Mouse (Mus musculus): ENCODE measurements at regions not wholly inside any gene's neighbourhood (a gene's known extent, or its start where the extent isn't known, plus 50 kb on each side); places are given as distances from the start of the nearest gene placed in this dataset.

DNA sequence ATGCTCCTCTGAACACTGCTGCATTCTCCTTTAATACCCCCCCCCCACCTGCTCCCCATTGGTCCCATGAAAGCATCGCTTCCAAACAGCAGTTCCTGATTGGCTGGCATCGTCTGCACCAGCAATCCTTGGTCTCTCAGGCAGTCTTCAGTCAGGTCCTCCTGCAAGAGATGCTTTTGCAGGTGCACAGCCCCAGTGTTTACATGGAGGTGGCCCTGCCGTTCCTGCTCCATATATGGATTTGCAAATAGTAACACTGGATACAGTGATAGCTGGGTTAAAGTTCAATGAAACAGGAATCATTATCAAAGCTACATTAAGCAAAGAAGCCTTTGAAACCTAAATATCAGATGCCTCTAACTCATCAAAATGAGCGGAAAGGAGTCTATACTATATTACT, 170.1 kb upstream of the Fat1 start:
- DNase-seq (no peak), ATAC-seq (no peak)
- Histone ChIP-seq H3K4me3 (ENCODE audit: low read depth, low read length) (no peak overlapping the region), H3K9ac (no peak overlapping the region), H3K4me1 (ENCODE audit: insufficient read depth) (no peaks in the 10 kb centered on the region), H3K27me3 (ENCODE audit: insufficient read depth, low read length) (no peaks in the 10 kb centered on the region), H3K36me3 (ENCODE audit: insufficient read depth) (no peaks in the 10 kb centered on the region), H3K27ac (ENCODE audit: low read depth, low read length) (no peak overlapping the region), H3K9me3 (ENCODE audit: low read length) (no peaks in the 10 kb centered on the region), H3K4me2 (ENCODE audit: low read depth) (no peak overlapping the region)
- 84% methylated on average over 4 of the region's 4 CpGs for WGBS
- TF ChIP-seq CTCF (IDR thresholded peaks at IDR 0.05; ENCODE audit: low read depth): no peak

DNA sequence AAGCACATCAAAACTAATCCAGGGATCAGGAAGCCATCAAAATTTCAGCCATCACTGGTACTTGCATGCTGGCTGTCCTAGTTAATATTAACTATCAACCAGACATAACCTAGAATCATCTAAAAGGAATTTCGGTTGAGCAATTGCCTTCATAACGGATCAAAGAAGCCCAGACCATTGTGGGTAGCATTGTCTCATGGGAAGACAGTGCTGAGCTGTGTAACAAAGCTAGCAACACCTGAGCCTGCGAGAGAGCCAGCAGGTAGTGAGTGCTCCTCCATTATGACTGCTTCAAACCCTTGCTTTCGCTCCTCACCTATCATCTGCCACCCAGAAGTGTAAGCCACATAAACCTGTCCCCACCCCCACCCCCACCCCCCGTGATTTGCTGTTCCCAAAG, 169.6 kb upstream of the Fat1 start:
- no peaks in the 10 kb centered on the region for H3K9me3 ChIP-seq (ENCODE audit: low read length)
- 81% methylated on average over 5 of the region's 5 CpGs for WGBS
- no peaks in the 10 kb centered on the region for H3K4me1 ChIP-seq (ENCODE audit: insufficient read depth)
- TF ChIP-seq CTCF (IDR thresholded peaks at IDR 0.05; ENCODE audit: low read depth): no peak
- no peak overlapping the region for H3K27ac ChIP-seq (ENCODE audit: low read depth, low read length)
- H3K4me2 ChIP-seq (ENCODE audit: low read depth): no peak overlapping the region
- ATAC-seq (no peak), DNase-seq (no peak)
- no peak overlapping the region for H3K9ac ChIP-seq
- H3K27me3 ChIP-seq (ENCODE audit: insufficient read depth, low read length): no peaks in the 10 kb centered on the region
- no peaks in the 10 kb centered on the region for H3K36me3 ChIP-seq (ENCODE audit: insufficient read depth)
- H3K4me3 ChIP-seq (ENCODE audit: low read depth, low read length): no peak overlapping the region

DNA sequence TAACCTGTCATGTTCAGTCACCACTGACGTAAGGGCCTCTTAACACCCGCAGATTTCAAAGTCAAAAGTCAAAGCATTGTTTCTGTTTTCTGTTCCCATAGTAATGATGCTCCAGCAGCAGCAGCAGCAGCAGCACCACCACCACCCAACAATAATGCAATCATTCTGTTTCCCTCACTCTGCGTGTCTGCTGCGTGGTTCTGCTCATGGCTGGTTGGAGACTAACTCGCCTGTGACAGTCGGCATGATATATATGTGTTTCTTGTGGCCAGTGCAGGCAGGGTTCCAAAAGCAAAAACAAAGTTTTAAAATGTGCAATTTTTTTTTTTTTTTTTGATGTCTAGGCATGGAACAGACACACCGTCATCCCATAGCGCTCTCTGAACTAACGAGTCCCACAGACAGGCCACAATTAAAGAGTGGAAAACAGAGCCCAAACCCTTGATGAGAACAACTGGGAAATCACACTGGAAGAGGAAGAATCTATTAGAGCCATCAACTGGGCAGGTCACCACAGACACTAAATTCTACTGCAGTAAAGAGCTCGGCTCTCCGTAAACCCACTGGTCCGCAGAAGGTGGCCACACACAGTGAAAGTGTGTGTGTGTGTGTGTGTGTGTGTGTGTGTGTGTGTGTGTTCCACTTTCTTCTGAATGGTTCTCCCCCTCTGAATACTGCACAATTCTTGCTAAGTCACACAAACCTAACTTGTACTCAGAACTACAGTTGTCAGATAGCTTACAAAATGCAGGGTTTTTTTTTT, 169.0 kb upstream of the Fat1 start:
- H3K4me2 ChIP-seq (ENCODE audit: low read depth): no peak overlapping the region
- no peaks in the 10 kb centered on the region for H3K4me1 ChIP-seq (ENCODE audit: insufficient read depth)
- no peak for TF ChIP-seq CTCF (IDR thresholded peaks at IDR 0.05; ENCODE audit: low read depth)
- no peaks in the 10 kb centered on the region for H3K9me3 ChIP-seq (ENCODE audit: low read length)
- H3K27ac ChIP-seq (ENCODE audit: low read depth, low read length): no peak overlapping the region
- ATAC-seq: no peak
- 71% methylated on average over 12 of the region's 12 CpGs for WGBS
- H3K9ac ChIP-seq: no peak overlapping the region
- no peaks in the 10 kb centered on the region for H3K36me3 ChIP-seq (ENCODE audit: insufficient read depth)
- no peak overlapping the region for H3K4me3 ChIP-seq (ENCODE audit: low read depth, low read length)
- H3K27me3 ChIP-seq (ENCODE audit: insufficient read depth, low read length): no peaks in the 10 kb centered on the region
- no peak for DNase-seq

- 66% methylated on average over 4 of the region's 4 CpGs for WGBS
- no peak for TF ChIP-seq CTCF (IDR thresholded peaks at IDR 0.05; ENCODE audit: low read depth)
- ATAC-seq (0 out of 2 replicates have a peak, but pooled peaks have one; percentile 50), DNase-seq (peak; percentile 17)
- Histone ChIP-seq H3K9me3 (ENCODE audit: low read length) (no peaks in the 10 kb centered on the region), H3K4me1 (ENCODE audit: insufficient read depth) (no peaks in the 10 kb centered on the region), H3K9ac (no peak overlapping the region), H3K27ac (ENCODE audit: low read depth, low read length) (no peak overlapping the region), H3K27me3 (ENCODE audit: insufficient read depth, low read length) (no peaks in the 10 kb centered on the region), H3K4me3 (ENCODE audit: low read depth, low read length) (no peak overlapping the region), H3K36me3 (ENCODE audit: insufficient read depth) (no peaks in the 10 kb centered on the region), H3K4me2 (ENCODE audit: low read depth) (no peak overlapping the region)
These were observed 168.0 kb upstream of the Fat1 start for GRCm38 (mm10) chr8:44767271-44767670.

DNA sequence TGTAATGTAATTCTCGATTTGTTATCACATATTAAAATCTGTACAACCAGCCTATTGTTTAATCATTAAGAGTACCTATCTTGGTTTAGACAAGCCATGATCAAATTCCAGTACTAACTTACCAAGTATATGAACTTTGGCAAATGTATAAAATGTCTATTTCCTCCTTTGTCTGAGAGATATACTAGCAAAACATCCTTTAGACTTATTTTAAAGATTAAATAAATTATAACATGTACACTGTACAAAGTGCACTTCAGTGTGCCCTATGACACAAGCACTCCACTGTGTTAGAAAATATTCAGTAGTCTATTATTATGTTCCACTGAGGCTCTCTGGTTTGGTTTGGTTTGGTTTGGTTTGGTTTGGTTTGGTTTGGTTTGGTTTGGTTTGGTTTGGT, 156.0 kb upstream of the Fat1 start:
- Histone ChIP-seq H3K27me3 (ENCODE audit: insufficient read depth, low read length) (no peaks in the 10 kb centered on the region; the same call in 1 of the 2 replicates), H3K4me3 (ENCODE audit: low read depth, low read length) (no peak overlapping the region), H3K9me3 (ENCODE audit: low read length) (no peaks in the 10 kb centered on the region), H3K4me1 (ENCODE audit: insufficient read depth) (no peaks in the 10 kb centered on the region), H3K9ac (no peak overlapping the region), H3K36me3 (ENCODE audit: insufficient read depth) (no peaks in the 10 kb centered on the region), H3K4me2 (ENCODE audit: low read depth) (no peak overlapping the region), H3K27ac (ENCODE audit: low read depth, low read length) (no peak overlapping the region)
- DNase-seq (no peak), ATAC-seq (no peak)
- WGBS: 80% methylated on average over 1 of the region's 1 CpGs
- no peak for TF ChIP-seq CTCF (IDR thresholded peaks at IDR 0.05; ENCODE audit: low read depth)

GRCm38 (mm10) chr8:44782421-44782820, 152.8 kb upstream of the Fat1 start:
- no peak overlapping the region for H3K27ac ChIP-seq (ENCODE audit: low read depth, low read length)
- no peaks in the 10 kb centered on the region for H3K27me3 ChIP-seq (ENCODE audit: insufficient read depth, low read length)
- H3K9ac ChIP-seq: no peak overlapping the region
- WGBS: 89% methylated on average over 9 of the region's 9 CpGs
- ATAC-seq (no peak), DNase-seq (no peak)
- H3K36me3 ChIP-seq (ENCODE audit: insufficient read depth): no peaks in the 10 kb centered on the region
- H3K4me1 ChIP-seq (ENCODE audit: insufficient read depth): no peaks in the 10 kb centered on the region
- no peak overlapping the region for H3K4me3 ChIP-seq (ENCODE audit: low read depth, low read length)
- no peaks in the 10 kb centered on the region for H3K9me3 ChIP-seq (ENCODE audit: low read length)
- no peak overlapping the region for H3K4me2 ChIP-seq (ENCODE audit: low read depth)
- TF ChIP-seq CTCF (IDR thresholded peaks at IDR 0.05; ENCODE audit: low read depth): no peak

- H3K4me2 ChIP-seq (ENCODE audit: low read depth): no peak overlapping the region
- WGBS: 25% methylated on average over 8 of the region's 8 CpGs
- no peaks in the 10 kb centered on the region for H3K36me3 ChIP-seq (ENCODE audit: insufficient read depth)
- H3K27ac ChIP-seq (ENCODE audit: low read depth, low read length): no peak overlapping the region
- no peaks in the 10 kb centered on the region for H3K9me3 ChIP-seq (ENCODE audit: low read length)
- H3K4me1 ChIP-seq (ENCODE audit: insufficient read depth): no peaks in the 10 kb centered on the region
- ATAC-seq: no peak
- H3K4me3 ChIP-seq (ENCODE audit: low read depth, low read length): no peak overlapping the region
- DNase-seq: no peak
- TF ChIP-seq CTCF (IDR thresholded peaks at IDR 0.05; ENCODE audit: low read depth): no peak
- H3K9ac ChIP-seq: no peak overlapping the region
- H3K27me3 ChIP-seq (ENCODE audit: insufficient read depth, low read length): no peaks in the 10 kb centered on the region
These were observed 150.1 kb upstream of the Fat1 start for GRCm38 (mm10) chr8:44785161-44785560.
